Mouse (Mus musculus) frontal cortex, postnatal 25 days (tissue): ENCODE measurements around the gene Atp5g2.
"Not testable (repeated sequence)": the region's sequence is repeated elsewhere in the genome, so short reads cannot be mapped to it uniquely, and the experiment has no call there.

ENCODE experiments used
- DNase-seq, 2 experiments: peaks; one replicate each; pipeline ENCODE4 v3.0.0; 2022; ENCODE audit warnings: low spot score in 2 of 2

The Atp5g2 gene

GRCm38 (mm10) chr15:102669571-102669970, 2.6 kb downstream of the Atp5g2 start:
- no peak for DNase-seq

DNA sequence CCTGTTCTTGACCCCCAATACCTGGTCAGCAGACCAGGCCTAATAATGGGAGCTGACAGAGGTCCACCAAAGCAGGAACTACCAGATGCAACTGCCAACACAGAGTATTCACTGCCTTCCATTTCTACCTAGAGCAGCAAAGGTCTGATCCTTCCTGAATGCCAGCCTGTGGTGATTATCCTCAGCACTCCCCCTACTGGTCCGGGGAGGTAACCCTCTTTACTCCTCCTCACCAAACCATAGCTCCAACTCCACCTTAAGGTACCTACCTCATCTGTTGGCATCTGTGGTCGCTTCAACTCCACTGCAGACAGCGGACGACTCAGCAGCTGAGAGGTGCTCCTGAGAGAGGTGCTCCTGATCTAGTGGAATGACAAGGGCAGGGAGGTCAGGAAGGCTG, 6.7 kb downstream of the Atp5g2 start:
- peak; percentile 35 to 36 for DNase-seq

GRCm38 (mm10) chr15:102663825-102664224, 8.3 kb downstream of the Atp5g2 start:
- DNase-seq, result no peak

- DNase-seq, result not testable (repeated sequence)
These were observed 9.6 kb downstream of the Atp5g2 start for GRCm38 (mm10) chr15:102662601-102663000.

- no peak for DNase-seq
These were observed 14.2 kb downstream of the Atp5g2 start for GRCm38 (mm10) chr15:102657926-102658381.

DNA sequence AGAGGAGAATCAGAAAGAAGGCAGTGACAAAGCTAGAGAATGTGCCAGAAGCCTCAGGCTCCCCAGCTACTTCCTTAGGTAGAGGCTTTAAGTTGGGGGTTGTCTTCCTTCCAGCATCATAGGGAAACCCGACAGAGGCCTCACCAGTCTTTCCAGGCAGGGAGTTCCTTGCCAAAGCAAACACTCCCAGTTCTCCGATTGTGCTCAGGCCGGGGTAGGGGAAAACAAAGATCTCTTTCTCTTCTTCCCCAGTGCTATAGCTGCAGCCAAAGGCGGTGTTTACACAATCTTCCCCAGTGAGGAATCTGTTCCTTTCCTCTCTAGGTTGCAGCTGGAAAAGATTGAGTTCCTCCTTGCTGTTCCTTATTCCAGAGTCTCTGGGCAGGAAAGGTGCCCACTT, 15.5 kb downstream of the Atp5g2 start:
- DNase-seq, result no peak

DNA sequence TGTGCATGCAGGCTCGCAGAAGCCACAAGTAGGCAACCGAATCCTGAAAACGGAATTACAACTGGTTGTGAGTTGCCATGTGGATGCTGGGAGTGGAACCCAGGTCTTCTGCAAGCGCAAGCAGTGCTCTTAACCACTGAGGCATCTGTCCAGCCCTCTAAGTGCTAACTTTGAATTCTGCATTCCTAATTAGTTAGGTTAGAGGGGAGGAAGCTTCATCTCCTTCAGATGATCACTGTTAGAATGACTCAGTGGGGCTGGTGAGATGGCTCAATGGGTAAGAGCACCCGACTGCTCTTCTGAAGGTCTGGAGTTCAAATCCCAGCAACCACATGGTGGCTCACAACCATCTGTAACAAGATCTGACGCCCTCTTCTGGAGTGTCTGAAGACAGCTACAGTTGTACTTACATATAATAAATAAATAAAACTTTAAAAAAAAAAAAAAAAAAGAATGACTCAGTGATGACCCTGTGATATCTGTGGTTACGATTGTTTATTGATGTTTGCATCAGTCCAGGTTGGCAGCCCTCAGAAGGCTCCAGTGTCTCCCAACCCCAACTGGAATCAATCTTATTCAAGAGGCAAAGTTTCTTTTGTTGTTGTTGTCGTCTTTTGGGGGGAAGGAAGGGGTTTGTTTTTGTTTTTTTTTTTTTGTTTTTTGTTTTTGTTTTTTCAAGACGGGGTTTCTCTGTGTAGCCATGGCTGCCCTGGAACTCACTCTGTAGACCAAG, 20.1 kb downstream of the Atp5g2 start:
- DNase-seq, result not testable (repeated sequence)

- DNase-seq, result no peak
These were observed 21.0 kb downstream of the Atp5g2 start for GRCm38 (mm10) chr15:102651107-102651506.

- DNase-seq, result peak in 1 of 2 experiments; percentile 32
These were observed 36.3 kb downstream of the Atp5g2 start for GRCm38 (mm10) chr15:102635817-102636216.

GRCm38 (mm10) chr15:102634684-102635083, 37.5 kb downstream of the Atp5g2 start:
- no peak for DNase-seq

DNA sequence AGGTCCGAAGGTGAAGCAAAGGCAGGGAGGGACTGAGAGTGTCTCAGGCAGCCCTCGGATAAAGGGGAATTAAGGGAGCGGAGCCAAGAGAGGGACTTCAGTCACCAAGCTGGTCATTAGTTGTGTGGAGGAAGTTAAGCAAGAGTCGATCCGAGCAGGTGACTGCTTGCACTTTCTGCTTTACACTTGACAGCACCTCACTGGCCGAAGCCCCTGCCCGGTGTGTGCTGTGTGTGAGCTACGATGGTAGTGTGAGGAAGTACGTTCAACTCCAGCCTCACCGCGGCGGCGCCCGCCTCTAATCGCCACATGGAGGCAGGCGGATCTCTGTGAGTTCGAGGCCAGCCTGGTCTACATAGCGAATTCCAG, 46.5 kb downstream of the Atp5g2 start:
- DNase-seq, result no peak

DNA sequence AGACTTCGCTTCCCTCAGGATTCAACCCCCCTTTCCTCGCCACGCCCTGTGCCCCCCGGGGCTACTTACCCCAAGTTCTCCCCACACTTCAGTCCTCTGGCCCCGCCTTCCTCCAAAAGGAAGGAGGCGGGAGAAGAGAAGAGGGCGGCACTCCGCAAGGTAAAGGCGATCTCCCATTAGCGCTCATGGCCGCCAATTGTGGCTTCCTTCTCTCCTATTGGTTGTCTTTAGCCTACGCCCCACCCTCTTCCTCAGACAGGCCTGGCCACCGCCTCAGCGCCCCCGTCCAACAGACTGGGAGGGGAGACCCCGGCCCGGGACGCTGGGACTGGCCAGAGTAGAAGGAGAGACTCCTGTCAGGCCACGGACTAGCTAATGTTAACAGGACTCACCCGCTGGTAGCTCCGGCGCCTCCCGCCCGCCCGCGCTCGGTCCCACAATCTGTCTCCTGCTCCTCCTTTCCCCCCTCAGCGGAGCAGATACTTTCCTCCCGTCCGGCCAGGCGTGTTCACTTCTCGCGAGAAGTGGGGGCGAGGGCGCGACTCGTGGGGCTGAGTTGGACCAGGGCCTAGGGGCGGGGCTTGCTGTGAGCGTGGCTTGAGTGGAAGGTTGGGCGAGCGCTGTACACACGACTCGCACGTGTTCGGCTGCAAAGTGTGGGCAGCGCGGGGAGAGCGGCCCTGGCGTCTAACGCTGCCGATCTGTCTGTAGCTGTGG, 47.0 kb downstream of the Atp5g2 start, which contains the start of the genes Gm28047 and Atf7:
Gm28047 (minus strand) TSS at position 98 of the 717 bp plus-strand sequence.
Atf7 (minus strand) TSS at position 495 of the 717 bp plus-strand sequence.
- DNase-seq, result peak; percentile 98 to 99

DNA sequence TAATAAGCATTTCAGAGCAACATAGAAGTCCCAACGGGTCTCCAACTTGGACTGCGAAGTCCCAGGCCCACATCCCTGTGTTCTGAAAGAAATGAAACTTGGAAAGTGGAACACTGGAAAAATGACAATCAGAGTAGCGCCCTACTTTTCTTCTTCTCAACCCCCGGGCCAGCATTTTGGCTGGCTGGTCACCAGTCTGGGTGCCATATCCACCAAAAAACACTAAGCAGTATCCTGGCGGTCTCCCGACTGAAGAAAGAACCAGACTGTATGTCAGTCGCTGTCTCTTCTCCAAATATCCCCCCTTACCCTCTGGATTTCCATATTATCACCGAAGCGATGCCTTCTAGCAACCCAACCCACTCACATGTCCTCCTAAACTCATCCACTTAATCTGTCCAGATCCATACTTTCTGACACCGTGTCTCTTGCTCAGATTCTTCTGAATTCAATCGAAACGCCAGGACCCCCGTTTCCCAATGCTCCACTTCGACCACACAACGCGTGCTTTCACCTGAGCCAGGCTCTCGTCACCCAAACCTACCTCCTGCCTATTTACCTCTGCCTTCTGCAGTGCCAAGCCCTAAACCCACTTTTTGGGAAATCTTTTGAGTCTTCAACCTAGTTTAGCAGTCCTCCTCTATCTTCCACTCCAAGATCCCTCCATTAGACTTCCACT, 47.7 kb downstream of the Atp5g2 start:
- DNase-seq, result no peak

GRCm38 (mm10) chr15:102623121-102623520, 49.0 kb downstream of the Atp5g2 start:
- DNase-seq, result no peak

- no peak for DNase-seq
These were observed 49.6 kb downstream of the Atp5g2 start for GRCm38 (mm10) chr15:102622536-102622935.

- no peak for DNase-seq
These were observed 51.4 kb downstream of the Atp5g2 start for GRCm38 (mm10) chr15:102620765-102621164.

GRCm38 (mm10) chr15:102619486-102619885, 52.7 kb downstream of the Atp5g2 start:
- no peak for DNase-seq

DNA sequence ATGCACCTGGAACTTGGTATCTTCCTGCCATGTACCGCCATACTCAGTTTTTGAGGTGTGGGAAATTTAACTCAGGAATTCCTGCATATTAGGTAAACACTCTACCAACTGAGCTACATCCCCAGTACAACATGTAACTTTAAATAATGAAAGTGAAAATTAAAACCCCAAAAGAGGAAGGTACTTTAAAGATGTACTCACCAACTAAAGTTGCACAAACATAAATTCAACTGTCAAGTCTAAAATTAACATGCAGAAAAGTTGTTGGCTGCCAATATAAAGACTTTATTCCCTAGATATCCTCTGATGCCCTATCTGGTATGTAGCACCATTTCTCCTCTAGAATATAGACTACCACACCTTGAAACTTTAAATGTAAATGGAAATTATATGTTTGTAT, 54.5 kb downstream of the Atp5g2 start:
- DNase-seq, result no peak

DNA sequence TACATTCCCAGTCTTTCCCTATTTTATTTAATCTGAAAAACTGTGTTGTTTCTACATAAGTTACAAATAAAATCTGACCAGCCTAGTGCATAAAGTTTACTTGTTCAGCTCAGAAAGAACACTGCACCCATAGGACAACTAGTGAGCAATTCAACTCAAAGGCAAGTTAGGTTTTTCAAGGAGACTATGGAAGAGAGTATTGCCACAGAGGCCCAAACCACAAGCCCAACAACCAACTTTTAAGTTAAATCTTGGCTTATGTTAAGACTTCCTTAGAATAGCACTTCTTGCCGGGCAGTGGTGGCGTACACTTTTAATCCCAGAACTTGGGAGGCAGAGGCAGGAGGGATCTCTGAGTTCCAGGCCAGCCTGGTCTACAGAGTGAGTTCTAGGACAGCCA, 56.0 kb downstream of the Atp5g2 start:
- no peak for DNase-seq

DNA sequence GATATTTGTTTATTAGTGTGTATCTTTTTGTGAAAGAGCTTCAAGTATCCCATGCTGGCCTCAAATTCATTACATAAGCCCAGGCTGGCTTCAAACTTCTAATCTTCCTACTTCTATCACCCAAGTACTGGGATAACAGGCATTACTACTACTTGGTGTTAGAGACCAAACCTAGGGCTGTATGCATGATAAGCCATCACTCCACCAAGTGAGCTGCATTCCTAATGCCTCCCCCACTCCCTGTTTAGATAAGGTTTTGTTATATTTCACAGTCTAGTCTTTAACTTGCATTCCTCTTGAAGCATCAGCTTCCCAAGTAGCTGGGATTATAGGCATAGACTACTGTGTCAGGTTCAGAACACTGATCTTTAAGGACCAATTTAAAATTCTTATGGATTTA, 57.9 kb downstream of the Atp5g2 start:
- no peak for DNase-seq

GRCm38 (mm10) chr15:102612966-102613365, 59.2 kb downstream of the Atp5g2 start:
- no peak for DNase-seq
